Mouse (Mus musculus) kidney, adult 9 months (tissue): ENCODE measurements at regions not wholly inside any gene's neighbourhood (a gene's known extent, or its start where the extent isn't known, plus 50 kb on each side); places are given as distances from the start of the nearest gene placed in this dataset.

Experiments used
- DNase-seq: peaks from one replicate; pipeline ENCODE4 v3.0.0; 2022

- DNase-seq = no peak
These were observed 153.8 kb upstream of the Kcnh8 start for GRCm38 (mm10) chr17:52448701-52449100.

- no peak for DNase-seq
These were observed 143.1 kb upstream of the Kcnh8 start for GRCm38 (mm10) chr17:52459303-52459996.

- DNase-seq = no peak
These were observed 142.5 kb upstream of the Kcnh8 start for GRCm38 (mm10) chr17:52459997-52460387.

GRCm38 (mm10) chr17:52461264-52461663 lies 141.2 kb upstream of the Kcnh8 start:
- no peak for DNase-seq

- DNase-seq = peak; percentile 31
These were observed 140.8 kb upstream of the Kcnh8 start for GRCm38 (mm10) chr17:52461709-52462141.

- DNase-seq = no peak
These were observed 140.1 kb upstream of the Kcnh8 start for GRCm38 (mm10) chr17:52462361-52462760.

- DNase-seq = no peak
These were observed 134.0 kb upstream of the Kcnh8 start for GRCm38 (mm10) chr17:52468464-52468863.

GRCm38 (mm10) chr17:52479327-52480086 lies 123.0 kb upstream of the Kcnh8 start:
- DNase-seq = peak; percentile 29

- no peak for DNase-seq
These were observed 122.3 kb upstream of the Kcnh8 start for GRCm38 (mm10) chr17:52480087-52480638.

- no peak for DNase-seq
These were observed 95.7 kb upstream of the Kcnh8 start for GRCm38 (mm10) chr17:52506760-52507159.

- no peak for DNase-seq
These were observed 72.2 kb upstream of the Kcnh8 start for GRCm38 (mm10) chr17:52530260-52530659.
